8 mouse cellular contexts compared by ENCODE assay signal in genomic region chr6:144074826-144075225, GRCm38 (mm10).
A peak's percentile ranks its signal among the peaks of the same experiment; 100 is the strongest.
DNase-seq lines count a peak whose midpoint lies in the region; ATAC-seq and TF ChIP-seq lines count a peak whose summit lies in the region.

No protein-coding gene starts in this region.

- no peak for TF ChIP-seq CTCF in midbrain, postnatal 0 days (IDR thresholded peaks at IDR 0.05)

- H3K36me3 ChIP-seq in midbrain, postnatal 0 days (ENCODE audit: insufficient read depth, low read length) = no peaks in the 10 kb centered on the region
- H3K36me3 ChIP-seq in midbrain, embryonic 10.5 days = no peaks in the 10 kb centered on the region
- H3K36me3 ChIP-seq in embryonic facial prominence, embryonic 10.5 days (replicated peaks) = no peaks in the 10 kb centered on the region
- no peaks in the 10 kb centered on the region for H3K36me3 ChIP-seq in heart, embryonic 13.5 days

- H3K27me3 ChIP-seq in midbrain, postnatal 0 days (ENCODE audit: insufficient read depth, low read length) = no peaks in the 10 kb centered on the region
- H3K27me3 ChIP-seq in midbrain, embryonic 10.5 days (ENCODE audit: low read depth, poor library complexity, severe bottlenecking) = no peaks in the 10 kb centered on the region
- H3K27me3 ChIP-seq in embryonic facial prominence, embryonic 10.5 days (replicated peaks; ENCODE audit: low read depth, poor library complexity, severe bottlenecking) = no peaks in the 10 kb centered on the region
- no peaks in the 10 kb centered on the region for H3K27me3 ChIP-seq in heart, embryonic 13.5 days (replicated peaks)

- peak; percentile 51 for DNase-seq in midbrain, postnatal 0 days (ENCODE audit: low spot score)
- DNase-seq in midbrain, embryonic 10.5 days (ENCODE audit: low spot score) = no peak
- peak; percentile 39 for DNase-seq in embryonic facial prominence, embryonic 10.5 days (ENCODE audit: low spot score)
- DNase-seq in left cerebral cortex, postnatal 36 days (ENCODE audit: low spot score in 2 of 2) = peak; percentile 58 to 63
- no peak for DNase-seq in testis, postnatal 10 days (ENCODE audit: low spot score)
- DNase-seq in kidney, adult 9 months = no peak
- DNase-seq in cerebellum, adult 18-20 months = no peak

- intact Hi-C loops in left cerebral cortex, postnatal 36 days (cut with DNase I) = no loop called here

- no peak overlapping the region for H3K9ac ChIP-seq in midbrain, postnatal 0 days (replicated peaks; ENCODE audit: low read length, poor library complexity, severe bottlenecking)
- no peak overlapping the region for H3K9ac ChIP-seq in heart, embryonic 13.5 days

- no peaks in the 10 kb centered on the region for H3K9me3 ChIP-seq in midbrain, postnatal 0 days (ENCODE audit: low read length)
- H3K9me3 ChIP-seq in midbrain, embryonic 10.5 days (replicated peaks) = no peaks in the 10 kb centered on the region
- H3K9me3 ChIP-seq in embryonic facial prominence, embryonic 10.5 days = no peaks in the 10 kb centered on the region
- H3K9me3 ChIP-seq in heart, embryonic 13.5 days = no peaks in the 10 kb centered on the region

- no peak overlapping the region for H3K4me2 ChIP-seq in midbrain, postnatal 0 days (ENCODE audit: low read depth, low read length, poor library complexity, severe bottlenecking)
- H3K4me2 ChIP-seq in heart, embryonic 13.5 days = peak overlapping the region; percentile 35

- WGBS in midbrain, postnatal 0 days = 61% methylated on average over 9 of the region's 9 CpGs
- 80% methylated on average over 9 of the region's 9 CpGs for WGBS in midbrain, embryonic 10.5 days
- 41% methylated on average over 9 of the region's 9 CpGs for WGBS in embryonic facial prominence, embryonic 10.5 days
- 42% methylated on average over 9 of the region's 9 CpGs for WGBS in heart, embryonic 13.5 days

- H3K27ac ChIP-seq in midbrain, postnatal 0 days (ENCODE audit: low read depth, low read length) = no peak overlapping the region
- H3K27ac ChIP-seq in midbrain, embryonic 10.5 days (replicated peaks) = no peak overlapping the region
- no peak overlapping the region for H3K27ac ChIP-seq in embryonic facial prominence, embryonic 10.5 days (replicated peaks)
- peak overlapping the region; percentile 62 for H3K27ac ChIP-seq in heart, embryonic 13.5 days (replicated peaks)

- no peak for ATAC-seq in midbrain, postnatal 0 days (ENCODE audit: low FRiP score)
- ATAC-seq in heart, embryonic 13.5 days (ENCODE audit: extremely low read depth, insufficient number of reproducible peaks, low FRiP score, low TSS enrichment) = no peak

- H3K4me3 ChIP-seq in midbrain, postnatal 0 days (ENCODE audit: low read depth, low read length) = no peak overlapping the region
- H3K4me3 ChIP-seq in midbrain, embryonic 10.5 days = no peak overlapping the region
- H3K4me3 ChIP-seq in embryonic facial prominence, embryonic 10.5 days = no peak overlapping the region
- H3K4me3 ChIP-seq in heart, embryonic 13.5 days = 0 out of 2 replicates have a peak overlapping the region, but pooled peaks have one; percentile 11

- no peaks in the 10 kb centered on the region for H3K4me1 ChIP-seq in midbrain, postnatal 0 days (ENCODE audit: insufficient read depth, low read length)
- no peaks in the 10 kb centered on the region for H3K4me1 ChIP-seq in midbrain, embryonic 10.5 days
- H3K4me1 ChIP-seq in embryonic facial prominence, embryonic 10.5 days = peaks cover 13% of the 10 kb centered on the region
- H3K4me1 ChIP-seq in heart, embryonic 13.5 days = peaks cover 9% of the 10 kb centered on the region

Comparison
In these comparisons a context has a peak if more than half of its experiments do, and no peak if none do; other contexts are left out.
1. DNase-seq: peak in midbrain, postnatal 0 days (single experiment), embryonic facial prominence, embryonic 10.5 days (single experiment) and left cerebral cortex, postnatal 36 days (2 of 2); none in midbrain, embryonic 10.5 days (single experiment), testis, postnatal 10 days (single experiment), kidney, adult 9 months (single experiment) and cerebellum, adult 18-20 months (0 of 2).